Mouse (Mus musculus): ENCODE data around the gene Rad9a. TPM values are rescaled to one million over a fixed set of nuclear protein-coding genes. Genes with fewer than 3 reads are reported as not detected.

Rad9a gene
- polyA plus RNA-seq, 1 experiment from 2014 or later, result 14.3 TPM

DNA sequence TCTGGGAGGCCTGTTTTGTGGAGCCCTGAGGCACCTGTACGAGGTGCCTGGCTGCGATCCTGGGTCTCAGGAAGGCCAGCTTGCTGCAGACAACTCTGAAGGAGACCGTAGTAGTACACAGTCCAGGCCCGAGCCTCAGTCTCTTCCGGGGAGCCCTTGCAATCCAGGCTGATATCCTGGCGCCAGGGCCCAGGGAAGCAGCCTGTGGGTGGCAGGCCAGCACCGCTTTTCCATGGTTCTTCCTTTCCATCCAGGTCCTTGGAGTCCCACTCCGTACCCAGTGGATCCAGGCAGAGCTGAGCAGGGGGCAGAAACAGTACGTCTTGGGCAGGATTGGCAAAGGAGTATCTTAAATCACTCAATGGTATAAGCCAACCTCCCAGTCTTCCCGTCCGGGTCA is 28.5 kb downstream of the Rad9a start:
- Histone ChIP-seq H3K4me3 (ENCODE audit: low read depth, low read length) (no peak overlapping the region), H3K36me3 (ENCODE audit: insufficient read depth, low read length) (no peaks in the 10 kb centered on the region; the same call in 1 of the 2 replicates), H3K9me3 (ENCODE audit: low read length) (no peaks in the 10 kb centered on the region), H3K4me2 (replicated peaks; ENCODE audit: low read depth, low read length) (no peak overlapping the region), H3K27me3 (replicated peaks; ENCODE audit: insufficient read depth, low read length) (no peaks in the 10 kb centered on the region), H3K4me1 (ENCODE audit: insufficient read depth, low read depth, low read length) (peaks cover 18% of the 10 kb centered on the region; the same call in 1 of the 2 replicates), H3K27ac (ENCODE audit: low read length) (no peak overlapping the region), H3K9ac (replicated peaks; ENCODE audit: low read depth) (no peak overlapping the region)
- DNase-seq (ENCODE audit: low spot score) (no peak), ATAC-seq (no peak)
- 62% methylated on average over 11 of the region's 11 CpGs for WGBS
- TF ChIP-seq EP300 (IDR thresholded peaks at IDR 0.05) (no peak), CTCF (IDR thresholded peaks at IDR 0.05) (no peak)

DNA sequence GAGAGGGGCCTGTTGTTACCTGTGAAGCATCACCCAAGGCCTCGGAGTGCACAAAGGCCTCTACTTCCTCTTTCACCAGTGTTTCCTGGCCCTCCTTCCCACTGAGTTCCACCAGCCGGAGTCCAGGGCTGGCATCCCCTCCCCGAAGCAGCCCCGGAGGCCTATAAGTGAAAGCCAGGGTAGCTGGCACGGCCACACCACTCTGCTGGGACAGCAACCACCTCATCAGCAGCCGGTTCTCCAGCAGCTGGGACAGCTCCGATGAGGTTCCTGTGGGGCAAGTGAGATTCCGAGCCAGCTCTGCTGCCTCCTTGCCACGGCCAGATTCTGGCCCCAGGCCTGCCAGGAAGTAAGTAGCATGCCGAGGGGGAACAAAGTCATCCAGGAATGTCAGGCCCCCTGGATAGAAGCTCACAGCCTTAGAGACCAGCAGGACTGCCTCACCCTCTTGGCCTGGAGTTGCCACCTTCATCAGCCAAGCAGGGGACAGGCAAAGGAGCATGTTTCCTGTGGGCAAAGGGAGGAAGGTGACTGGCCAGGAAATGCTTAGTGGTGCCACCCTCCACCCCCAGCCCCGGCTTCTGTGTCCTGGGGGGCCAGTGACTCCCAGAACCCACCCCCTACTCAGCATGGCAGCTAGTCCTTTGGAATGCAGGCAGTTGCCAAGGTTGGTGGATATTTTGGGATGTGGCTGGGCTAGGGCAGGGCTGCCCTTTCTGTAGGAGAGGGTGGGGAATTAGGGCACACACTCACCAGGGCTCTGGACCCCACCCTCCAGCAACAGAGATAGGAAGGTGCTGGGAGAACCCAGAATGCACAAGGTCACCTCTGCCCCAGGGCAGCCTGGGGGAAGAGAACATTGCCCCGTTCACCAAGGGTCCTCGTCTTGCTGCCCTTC is 29.8 kb downstream of the Rad9a start:
- Histone ChIP-seq H3K4me2 (replicated peaks; ENCODE audit: low read depth, low read length) (no peak overlapping the region), H3K9ac (replicated peaks; ENCODE audit: low read depth) (no peak overlapping the region), H3K27ac (ENCODE audit: low read length) (peak overlapping the region; percentile 26), H3K36me3 (ENCODE audit: insufficient read depth, low read length) (no peaks in the 10 kb centered on the region; the same call in 1 of the 2 replicates), H3K4me1 (ENCODE audit: insufficient read depth, low read depth, low read length) (peaks cover 18% of the 10 kb centered on the region; the same call in 1 of the 2 replicates), H3K4me3 (ENCODE audit: low read depth, low read length) (no peak overlapping the region), H3K27me3 (replicated peaks; ENCODE audit: insufficient read depth, low read length) (no peaks in the 10 kb centered on the region), H3K9me3 (ENCODE audit: low read length) (no peaks in the 10 kb centered on the region)
- no peak for TF ChIP-seq EP300 (IDR thresholded peaks at IDR 0.05)
- TF ChIP-seq CTCF (IDR thresholded peaks at IDR 0.05), result no peak
- no peak for ATAC-seq
- WGBS, result 40% methylated on average over 13 of the region's 13 CpGs
- peak; percentile 48 for DNase-seq (ENCODE audit: low spot score)

DNA sequence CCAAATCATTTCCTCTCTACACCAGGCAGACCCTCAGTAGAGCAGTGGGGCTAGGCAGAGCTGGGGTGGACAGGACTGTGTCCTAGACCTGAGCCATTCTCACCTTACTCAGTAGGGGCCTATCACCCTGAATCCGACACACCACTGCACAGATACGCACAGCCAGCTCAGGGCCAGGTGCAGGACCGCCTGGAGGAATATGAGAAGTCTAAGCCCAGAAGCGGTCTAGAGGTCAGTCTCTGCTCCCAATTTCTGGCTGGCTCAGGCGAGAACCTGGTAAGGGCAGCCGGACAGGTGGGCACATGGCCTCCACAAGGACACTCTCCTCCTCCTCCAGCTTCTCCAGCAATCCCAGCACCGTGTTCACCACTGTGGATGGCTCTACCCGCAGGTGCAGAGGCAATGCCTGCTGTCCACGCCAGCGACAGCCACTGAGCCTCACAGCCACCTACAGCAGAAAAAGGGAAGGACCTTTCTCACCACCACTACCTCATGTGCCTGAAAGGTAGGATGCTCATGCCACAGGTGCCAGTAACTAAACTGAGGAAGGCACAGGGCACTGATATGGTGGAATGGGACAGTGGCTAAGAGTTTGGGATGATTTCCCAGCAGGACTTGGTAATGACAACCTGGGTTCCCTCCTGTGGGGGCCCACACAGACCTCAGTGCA is 30.6 kb downstream of the Rad9a start:
- Histone ChIP-seq H3K27me3 (replicated peaks; ENCODE audit: insufficient read depth, low read length) (no peaks in the 10 kb centered on the region), H3K9me3 (ENCODE audit: low read length) (no peaks in the 10 kb centered on the region), H3K9ac (replicated peaks; ENCODE audit: low read depth) (no peak overlapping the region), H3K4me3 (ENCODE audit: low read depth, low read length) (no peak overlapping the region), H3K36me3 (ENCODE audit: insufficient read depth, low read length) (no peaks in the 10 kb centered on the region; the same call in 1 of the 2 replicates), H3K4me2 (replicated peaks; ENCODE audit: low read depth, low read length) (no peak overlapping the region), H3K4me1 (ENCODE audit: insufficient read depth, low read depth, low read length) (peaks cover 18% of the 10 kb centered on the region; the same call in 1 of the 2 replicates), H3K27ac (ENCODE audit: low read length) (peak overlapping the region; percentile 26; the same call in 1 of the 2 replicates)
- 95% methylated on average over 10 of the region's 10 CpGs for WGBS
- TF ChIP-seq CTCF (IDR thresholded peaks at IDR 0.05) (no peak), EP300 (IDR thresholded peaks at IDR 0.05) (no peak)
- ATAC-seq, result no peak
- DNase-seq (ENCODE audit: low spot score), result no peak

DNA sequence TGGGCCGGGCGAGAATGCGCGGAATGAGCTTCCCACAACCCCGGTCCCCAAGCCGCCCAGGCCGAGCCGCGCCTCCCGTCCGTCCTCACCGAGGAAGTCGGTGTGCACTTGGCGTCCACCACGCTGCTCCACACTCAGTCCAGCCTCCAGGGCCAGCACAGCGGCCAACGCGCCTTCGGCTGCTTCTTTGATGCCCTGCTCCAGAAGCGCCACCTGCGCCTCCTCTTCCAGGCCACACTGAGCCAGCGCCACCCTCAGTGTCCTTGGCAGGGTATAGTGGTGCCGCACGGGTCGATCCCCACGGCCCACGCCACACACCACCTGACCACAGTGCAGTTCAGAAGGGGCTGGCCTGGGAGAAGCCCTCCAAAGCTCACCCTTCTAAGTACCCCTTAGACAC is 31.7 kb downstream of the Rad9a start:
- DNase-seq (ENCODE audit: low spot score), result no peak
- Histone ChIP-seq H3K36me3 (ENCODE audit: insufficient read depth, low read length) (no peaks in the 10 kb centered on the region; the same call in 1 of the 2 replicates), H3K27ac (ENCODE audit: low read length) (peak overlapping the region; percentile 93), H3K4me3 (ENCODE audit: low read depth, low read length) (peak overlapping the region; percentile 39), H3K4me2 (replicated peaks; ENCODE audit: low read depth, low read length) (peak overlapping the region; percentile 79), H3K9ac (replicated peaks; ENCODE audit: low read depth) (peak overlapping the region; percentile 73), H3K9me3 (ENCODE audit: low read length) (no peaks in the 10 kb centered on the region), H3K4me1 (ENCODE audit: insufficient read depth, low read depth, low read length) (peaks cover 11% of the 10 kb centered on the region; the same call in 1 of the 2 replicates), H3K27me3 (replicated peaks; ENCODE audit: insufficient read depth, low read length) (no peaks in the 10 kb centered on the region)
- TF ChIP-seq EP300 (IDR thresholded peaks at IDR 0.05), result no peak
- no peak for TF ChIP-seq CTCF (IDR thresholded peaks at IDR 0.05)
- WGBS, result 4% methylated on average over 22 of the region's 27 CpGs
- ATAC-seq, result no peak

DNA sequence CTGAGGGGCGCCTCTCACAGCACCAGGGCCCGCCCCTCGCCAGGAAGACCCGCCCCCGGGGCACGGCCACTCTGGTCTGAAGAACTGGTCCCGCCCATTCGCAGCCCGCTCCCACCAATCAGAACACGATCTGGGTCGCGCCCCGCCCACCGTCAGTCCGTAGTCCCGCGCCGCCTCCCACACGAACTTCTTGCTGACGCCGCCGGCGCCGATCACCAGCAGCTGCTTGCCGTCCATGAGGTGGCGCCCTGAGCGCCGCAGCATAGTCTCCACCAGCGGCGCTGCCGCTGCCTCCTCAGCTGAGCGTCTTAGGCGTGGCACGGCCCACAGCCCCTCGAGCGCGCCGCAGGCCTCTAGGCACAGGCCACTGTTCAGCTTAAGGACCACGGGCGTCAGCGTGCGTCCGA is 32.1 kb downstream of the Rad9a start:
- DNase-seq (ENCODE audit: low spot score), result peak; percentile 100
- H3K4me2 ChIP-seq (replicated peaks; ENCODE audit: low read depth, low read length), result peak overlapping the region; percentile 79
- under 1% methylated on average over 42 of the region's 43 CpGs for WGBS
- ATAC-seq, result peak; percentile 96
- H3K27me3 ChIP-seq (replicated peaks; ENCODE audit: insufficient read depth, low read length), result no peaks in the 10 kb centered on the region
- TF ChIP-seq EP300 (IDR thresholded peaks at IDR 0.05) (no peak), CTCF (IDR thresholded peaks at IDR 0.05) (peak; percentile 99)
- no peaks in the 10 kb centered on the region; the same call in 1 of the 2 replicates for H3K36me3 ChIP-seq (ENCODE audit: insufficient read depth, low read length)
- H3K9ac ChIP-seq (replicated peaks; ENCODE audit: low read depth), result peak overlapping the region; percentile 73
- H3K27ac ChIP-seq (ENCODE audit: low read length), result peak overlapping the region; percentile 93
- H3K4me3 ChIP-seq (ENCODE audit: low read depth, low read length), result peak overlapping the region; percentile 39
- H3K9me3 ChIP-seq (ENCODE audit: low read length), result no peaks in the 10 kb centered on the region
- peaks cover 11% of the 10 kb centered on the region; the same call in 1 of the 2 replicates for H3K4me1 ChIP-seq (ENCODE audit: insufficient read depth, low read depth, low read length)

Measured in lung, postnatal 0 days (tissue).